Mouse (Mus musculus) C2C12 (cell line): ENCODE measurements around the gene Eno2.

Source experiments
- CEBPB ChIP-seq: IDR thresholded peaks from one replicate; pipeline ENCODE4 v1.6.1; 2011; ENCODE audit warnings: low read depth, mild to moderate bottlenecking, control low read depth, moderate library complexity
- CTCF ChIP-seq: IDR thresholded peaks from one replicate; pipeline ENCODE4 v1.5.1; 2011; ENCODE audit not compliant: control insufficient read depth, insufficient read depth, insufficient read length
- MAX ChIP-seq: IDR thresholded peaks from one replicate; pipeline ENCODE4 v1.6.1; 2011; ENCODE audit warnings: mild to moderate bottlenecking, control low read depth
- USF1 ChIP-seq: IDR thresholded peaks from one replicate; pipeline ENCODE4 v1.6.1; 2011; ENCODE audit warnings: low read depth, mild to moderate bottlenecking, control low read depth, moderate library complexity

GRCm38 (mm10) chr6:124744755-124745321, 24.6 kb downstream of the Eno2 start:
- no peak for TF ChIP-seq CTCF
- TF ChIP-seq CEBPB, result no peak
- TF ChIP-seq MAX, result no peak
- no peak for TF ChIP-seq USF1
